Mouse (Mus musculus) lung, adult 10 weeks (tissue): ENCODE results near the gene Ccdc83. TPM values are rescaled to one million over a fixed set of nuclear protein-coding genes. Genes with fewer than 3 reads are reported as not detected.

Experiments used
- polyA plus RNA-seq: library from polyadenylated mRNA; stranded (reverse); fragments of 350-450 nt; fragmentation: Illumina TruSeq; extraction: RNeasy Lipid Tissue Mini Kit (QIAGEN cat#74804); gene quantifications from one replicate; pipeline ENCODE4 v1.2.3, GENCODE M21; 2014; ENCODE audit warnings: low read depth, low replicate concordance; ENCODE audit not compliant: insufficient read depth

Gene Ccdc83
- 0.56 TPM for polyA plus RNA-seq

DNA sequence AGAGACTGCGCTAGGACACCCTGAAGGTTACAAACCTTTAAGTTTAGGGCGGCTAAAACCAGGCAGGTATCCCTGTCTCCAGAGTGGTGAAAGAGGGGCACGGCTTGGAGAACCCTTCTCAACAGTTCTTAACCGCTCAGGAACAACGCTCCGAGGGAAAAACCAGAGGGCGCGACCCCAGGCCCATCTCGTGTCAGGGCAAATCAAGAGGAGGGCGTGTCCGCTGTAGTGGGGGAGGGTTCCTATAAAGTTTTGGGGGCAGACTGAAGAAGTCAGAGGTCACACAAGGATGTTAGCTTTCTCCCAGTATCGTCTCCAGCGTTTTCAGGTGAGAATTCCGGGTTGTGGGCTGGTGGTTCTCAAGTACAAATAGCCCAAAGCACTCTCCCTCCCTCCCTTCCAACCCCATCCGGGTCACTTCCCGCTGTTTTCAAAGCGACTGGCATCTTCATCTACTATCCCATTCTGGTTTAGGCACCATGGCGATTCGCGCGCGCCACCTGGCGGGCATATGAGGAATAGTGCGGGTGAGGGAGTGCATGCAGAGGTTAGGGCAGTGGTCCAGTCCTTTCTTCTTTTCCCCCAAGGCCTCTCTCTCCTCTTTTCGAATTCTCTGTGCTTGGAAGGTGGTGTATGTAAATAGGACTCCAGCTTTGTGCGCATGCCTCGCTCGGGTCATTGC, at the start of gene Ccdc83:
Gene Ccdc83, minus strand, starts transcription at position 489 of the 682 bp plus-strand sequence.

GRCm38 (mm10) chr7:90301942-90302646, 36.5 kb upstream of the Ccdc83 start, which contains the start of gene Sytl2:
TSS of gene Sytl2 (plus strand) at chr7:90302252.

Other genes with a start within 250 kb of the Ccdc83 start
- 80.6 TPM for gene Picalm, start 135.6 kb downstream of the Ccdc83 start, polyA plus RNA-seq
- 12.1 TPM for gene Sytl2, start 36.5 kb upstream of the Ccdc83 start, polyA plus RNA-seq
- 0.75 TPM for gene Ccdc89, start 160.8 kb upstream of the Ccdc83 start, polyA plus RNA-seq
- 31.9 TPM for gene Crebzf, start 177.0 kb upstream of the Ccdc83 start, polyA plus RNA-seq
- 42.9 TPM for gene Tmem126a, start 191.5 kb upstream of the Ccdc83 start, polyA plus RNA-seq
- 17.0 TPM for gene Tmem126b, start 210.2 kb upstream of the Ccdc83 start, polyA plus RNA-seq
- gene Dlg2, start 210.9 kb upstream of the Ccdc83 start, polyA plus RNA-seq: 0.48 TPM